Mouse (Mus musculus) spleen, adult 12 weeks (tissue): ENCODE measurements around the gene Tmem214.

ENCODE experiments used
- DNase-seq: peaks from one replicate; pipeline ENCODE4 v3.0.0; 2022; ENCODE audit warnings: low spot score

Gene Tmem214

GRCm38 (mm10) chr5:30867712-30868111, at the start of gene Tmem214:
Gene Tmem214 (plus strand): TSS chr5:30868012.
- DNase-seq, result no peak

- DNase-seq, result no peak
Observed at GRCm38 (mm10) chr5:30818758-30819309, 49.0 kb upstream of the Tmem214 start.

- no peak for DNase-seq
Observed at GRCm38 (mm10) chr5:30822689-30823088, 45.1 kb upstream of the Tmem214 start.

- no peak for DNase-seq
Observed at GRCm38 (mm10) chr5:30823091-30823490, 44.7 kb upstream of the Tmem214 start.

GRCm38 (mm10) chr5:30824124-30824988, 43.5 kb upstream of the Tmem214 start:
- no peak for DNase-seq

GRCm38 (mm10) chr5:30825166-30825565, 42.6 kb upstream of the Tmem214 start:
- DNase-seq, result no peak

- DNase-seq, result no peak
Observed at GRCm38 (mm10) chr5:30825821-30826220, 42.0 kb upstream of the Tmem214 start.

- no peak for DNase-seq
Observed at GRCm38 (mm10) chr5:30833416-30833815, 34.4 kb upstream of the Tmem214 start.

GRCm38 (mm10) chr5:30839731-30840130, 28.1 kb upstream of the Tmem214 start:
- DNase-seq, result no peak

- no peak for DNase-seq
Observed at GRCm38 (mm10) chr5:30841896-30842295, 25.9 kb upstream of the Tmem214 start.

- DNase-seq, result no peak
Observed at GRCm38 (mm10) chr5:30849891-30850555, 17.8 kb upstream of the Tmem214 start.

- no peak for DNase-seq
Observed at GRCm38 (mm10) chr5:30850556-30850925, 17.3 kb upstream of the Tmem214 start.

- no peak for DNase-seq
Observed at GRCm38 (mm10) chr5:30853522-30853921, 14.3 kb upstream of the Tmem214 start.

- DNase-seq, result no peak
Observed at GRCm38 (mm10) chr5:30855674-30856073, 12.1 kb upstream of the Tmem214 start.

GRCm38 (mm10) chr5:30856124-30856523, 11.7 kb upstream of the Tmem214 start:
- DNase-seq, result no peak

- DNase-seq, result no peak
Observed at GRCm38 (mm10) chr5:30863852-30864251, 4.0 kb upstream of the Tmem214 start.

GRCm38 (mm10) chr5:30864322-30864721, 3.5 kb upstream of the Tmem214 start:
- DNase-seq, result no peak

- DNase-seq, result no peak
Observed at GRCm38 (mm10) chr5:30866871-30867270, 941 bp upstream of the Tmem214 start.

- DNase-seq, result no peak
Observed at GRCm38 (mm10) chr5:30868981-30869380, 1.2 kb downstream of the Tmem214 start.

GRCm38 (mm10) chr5:30869405-30870130, 1.8 kb downstream of the Tmem214 start:
- DNase-seq, result peak; percentile 87

GRCm38 (mm10) chr5:30870131-30870406, 2.3 kb downstream of the Tmem214 start:
- no peak for DNase-seq

- DNase-seq, result no peak
Observed at GRCm38 (mm10) chr5:30872574-30872973, 4.8 kb downstream of the Tmem214 start.

- no peak for DNase-seq
Observed at GRCm38 (mm10) chr5:30874365-30874764, 6.6 kb downstream of the Tmem214 start.
